Mouse (Mus musculus): ENCODE results near the gene Ermp1.
"Not testable (repeated sequence)": the region's sequence is repeated elsewhere in the genome, so short reads cannot be mapped to it uniquely, and the experiment has no call there.

Gene Ermp1

GRCm38 (mm10) chr19:29596985-29597384 is 51.2 kb downstream of the Ermp1 start:
- DNase-seq, result peak; percentile 50 to 54

DNA sequence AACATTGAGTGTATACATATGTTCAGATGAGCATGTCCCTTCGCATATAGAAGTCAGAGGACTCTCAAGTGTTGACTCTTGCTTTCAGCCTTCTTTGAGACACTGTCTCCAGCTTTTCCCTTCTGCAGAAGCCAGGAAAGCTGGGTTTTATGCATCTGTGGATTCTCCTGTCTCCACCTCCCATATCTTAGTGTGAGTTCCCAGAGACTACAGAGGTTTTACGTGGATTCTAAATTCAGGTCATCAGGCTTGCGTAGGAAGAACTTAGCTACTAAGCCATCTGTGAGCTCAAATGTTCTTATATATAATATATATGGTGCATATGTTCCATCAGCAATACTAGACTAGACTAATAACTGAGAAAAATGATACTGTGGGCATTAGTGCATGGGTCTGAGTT is 51.9 kb downstream of the Ermp1 start:
- no peak for DNase-seq

GRCm38 (mm10) chr19:29593783-29594182 is 54.4 kb downstream of the Ermp1 start:
- DNase-seq, result not testable (repeated sequence)

DNA sequence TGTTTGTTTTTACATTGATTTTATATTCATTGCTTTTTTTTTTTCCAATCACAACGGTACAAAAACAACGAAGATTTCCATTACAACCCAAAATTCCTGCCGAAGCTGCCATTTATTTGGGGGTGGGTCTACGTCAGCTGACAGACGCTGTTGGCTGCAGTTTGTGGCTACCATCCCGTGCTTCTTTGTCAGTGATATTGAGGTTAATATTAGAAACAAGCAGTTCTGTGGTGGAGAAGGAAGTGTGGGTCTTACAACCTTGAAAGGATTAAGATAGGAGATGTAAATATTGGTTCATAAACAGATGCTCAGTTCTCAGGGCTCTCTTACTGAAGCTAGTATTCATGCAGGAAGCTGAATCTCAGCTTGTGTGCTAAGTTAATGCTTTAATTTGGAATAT is 64.5 kb downstream of the Ermp1 start:
- DNase-seq, result no peak

GRCm38 (mm10) chr19:29582439-29582838 is 65.8 kb downstream of the Ermp1 start:
- DNase-seq, result no peak

GRCm38 (mm10) chr19:29566512-29566911 is 81.7 kb downstream of the Ermp1 start:
- DNase-seq, result no peak

DNA sequence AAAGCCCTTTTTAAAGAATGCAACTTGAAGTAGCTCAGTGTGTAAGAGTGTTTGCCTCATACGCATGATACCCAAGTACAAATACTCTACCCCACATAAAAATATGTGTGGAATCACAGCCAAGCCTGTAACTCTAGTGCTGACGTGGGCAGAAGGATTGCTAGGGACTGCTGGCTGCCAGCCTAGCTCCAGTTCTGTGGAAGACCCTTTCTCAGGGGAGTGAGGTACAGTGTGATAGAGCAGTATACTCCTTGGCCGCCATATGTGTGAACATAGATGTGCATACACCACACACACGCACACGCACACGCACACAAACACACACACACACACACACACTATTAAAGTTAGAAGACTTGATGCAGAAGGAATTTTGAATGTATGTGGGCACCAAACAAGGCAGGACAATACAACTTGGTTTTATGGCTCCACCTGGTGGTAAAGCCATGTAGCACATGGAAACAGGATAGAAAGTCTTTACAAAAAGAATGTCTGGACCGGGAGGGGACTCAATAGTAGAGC is 84.9 kb downstream of the Ermp1 start:
- DNase-seq, result peak; percentile 70 to 75

- DNase-seq, result no peak
Measured at GRCm38 (mm10) chr19:29562603-29563002, 85.6 kb downstream of the Ermp1 start.

DNA sequence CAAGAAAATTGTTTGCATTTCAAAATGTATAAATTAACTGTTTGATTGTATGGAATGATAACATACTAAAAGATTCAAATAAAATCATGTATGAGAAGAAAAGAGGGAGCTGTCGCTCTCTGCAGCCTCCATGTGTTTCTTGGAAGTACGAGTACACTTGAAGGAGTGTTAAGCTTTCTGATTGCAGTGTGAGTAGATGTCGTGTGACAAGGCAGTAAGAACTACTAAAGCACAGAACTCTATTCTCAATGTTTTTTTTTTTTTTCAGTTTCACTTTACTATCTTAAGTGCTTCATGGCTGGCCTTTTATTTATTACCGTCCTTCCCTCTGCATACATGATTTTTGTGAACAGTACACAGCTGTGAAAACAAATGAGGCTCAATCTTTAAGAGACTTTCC is 86.0 kb downstream of the Ermp1 start:
- DNase-seq, result no peak

All from B cell, adult 2 months (primary cell).